Mouse (Mus musculus) heart, postnatal 0 days (tissue): ENCODE results near the gene Psmg4. TPM values are rescaled to one million over a fixed set of nuclear protein-coding genes. Genes with fewer than 3 reads are reported as not detected.

Experiments
- ATAC-seq: fragments of 200-750 bp; cut with Nextera tagmentation; 2 replicates; pipeline ENCODE4 v1.8.0; 2017; ENCODE audit warnings: low read depth, moderate number of reproducible peaks, moderate library complexity; ENCODE audit not compliant: insufficient read depth
- DNase-seq: peaks from one replicate; pipeline ENCODE4 v3.0.0-alpha.2; 2016; ENCODE audit warnings: low spot score
- H3K27ac ChIP-seq: fragments of 300-500 bp; sonication (generic); 2 replicates; pipeline ENCODE4 v1.5.1; 2014; ENCODE audit warnings: low read depth, mild to moderate bottlenecking
- H3K27me3 ChIP-seq: fragments of 300-500 bp; sonication (generic); 2 replicates; pipeline ENCODE4 v1.6.1; 2014; ENCODE audit warnings: low read length, mixed read lengths; ENCODE audit not compliant: control insufficient read depth, insufficient read depth
- H3K36me3 ChIP-seq: fragments of 300-500 bp; sonication (generic); replicated peaks from 2 replicates; pipeline ENCODE4 v1.6.1; 2014; ENCODE audit warnings: low read length, mixed read lengths; ENCODE audit not compliant: control insufficient read depth, insufficient read depth
- H3K4me1 ChIP-seq: fragments of 300-500 bp; sonication (generic); 2 replicates; pipeline ENCODE4 v1.6.1; 2014; ENCODE audit warnings: antibody characterized with exemption; ENCODE audit not compliant: control insufficient read depth, insufficient read depth
- H3K4me2 ChIP-seq: fragments of 300-500 bp; sonication (generic); 2 replicates; pipeline ENCODE4 v1.6.1; 2014; ENCODE audit warnings: low read depth, mild to moderate bottlenecking, low read length, moderate library complexity
- H3K4me3 ChIP-seq: fragments of 300-500 bp; sonication (generic); 2 replicates; pipeline ENCODE4 v1.5.1; 2014; ENCODE audit warnings: low read depth, low read length
- H3K9ac ChIP-seq: fragments of 300-500 bp; sonication (generic); replicated peaks from 2 replicates; pipeline ENCODE4 v1.6.1; 2014; ENCODE audit warnings: low read depth, low read length, mixed read lengths
- H3K9me3 ChIP-seq: fragments of 300-500 bp; sonication (generic); replicated peaks from 2 replicates; pipeline ENCODE4 v1.6.1; 2016; ENCODE audit warnings: low read length; ENCODE audit not compliant: control insufficient read depth
- CTCF ChIP-seq: IDR thresholded peaks from 2 replicates; pipeline ENCODE4 v1.5.1; 2016; ENCODE audit warnings: antibody characterized with exemption, control low read depth, low read depth
- EP300 ChIP-seq: IDR thresholded peaks from 2 replicates; pipeline ENCODE4 v1.6.1; 2016; ENCODE audit warnings: antibody characterized with exemption, low read depth
- WGBS: fragments of 180-500 bp; shearing (Covaris S2); extraction: QIAGEN DNeasy Blood & Tissue Kit; methylation state at CpG from one replicate; pipeline ENCODE4 v1.1.7; 2014; 5-methylcytosine and 5-hydroxymethylcytosine counted together
- polyA plus RNA-seq: library from polyadenylated mRNA; unstranded; fragments of >200 nt; fragmentation: Nextera tagmentation; extraction: Ambion mirVana; gene quantifications from 2 replicates; pipeline ENCODE4 v1.2.1, GENCODE M21; 2015
- total RNA-seq: library from RNA; depleted of rRNA; stranded (reverse); fragments of >200 nt; gene quantifications from 2 replicates; pipeline ENCODE4 v1.2.3, GENCODE M21; 2014; ENCODE audit warnings: low replicate concordance

Gene Psmg4
- total and polyA plus RNA-seq, 2 experiments from 2014 or later = 58.0 to 86.3 TPM

DNA sequence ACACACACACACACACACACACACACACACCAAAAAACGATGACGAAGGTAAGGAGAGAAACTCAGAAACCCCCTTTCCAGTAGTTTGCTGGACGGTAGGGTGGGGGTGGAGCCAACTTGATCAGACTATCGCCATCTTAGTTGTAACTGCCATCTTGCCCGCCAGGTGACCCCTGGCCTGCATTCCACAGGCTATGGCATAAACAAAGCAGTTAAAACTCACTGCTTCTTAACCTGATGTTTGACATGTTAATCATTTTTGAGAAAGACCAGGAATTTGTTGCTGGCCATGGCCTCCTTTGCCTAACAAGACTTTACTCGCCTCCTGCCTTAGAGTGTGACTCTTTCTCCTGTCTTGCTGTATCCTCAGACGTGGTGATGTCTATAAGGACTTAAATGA is 10.1 kb upstream of the Psmg4 start:
- H3K36me3 ChIP-seq = no peaks in the 10 kb centered on the region
- peaks cover 50% of the 10 kb centered on the region for H3K4me1 ChIP-seq
- DNase-seq = no peak
- ATAC-seq = no peak
- H3K9me3 ChIP-seq = no peaks in the 10 kb centered on the region
- no peak for TF ChIP-seq EP300
- H3K9ac ChIP-seq = no peak overlapping the region
- WGBS = 81% methylated on average over 7 of the region's 7 CpGs
- no peaks in the 10 kb centered on the region for H3K27me3 ChIP-seq
- no peak overlapping the region for H3K4me3 ChIP-seq
- H3K4me2 ChIP-seq = no peak overlapping the region
- H3K27ac ChIP-seq = no peak overlapping the region

DNA sequence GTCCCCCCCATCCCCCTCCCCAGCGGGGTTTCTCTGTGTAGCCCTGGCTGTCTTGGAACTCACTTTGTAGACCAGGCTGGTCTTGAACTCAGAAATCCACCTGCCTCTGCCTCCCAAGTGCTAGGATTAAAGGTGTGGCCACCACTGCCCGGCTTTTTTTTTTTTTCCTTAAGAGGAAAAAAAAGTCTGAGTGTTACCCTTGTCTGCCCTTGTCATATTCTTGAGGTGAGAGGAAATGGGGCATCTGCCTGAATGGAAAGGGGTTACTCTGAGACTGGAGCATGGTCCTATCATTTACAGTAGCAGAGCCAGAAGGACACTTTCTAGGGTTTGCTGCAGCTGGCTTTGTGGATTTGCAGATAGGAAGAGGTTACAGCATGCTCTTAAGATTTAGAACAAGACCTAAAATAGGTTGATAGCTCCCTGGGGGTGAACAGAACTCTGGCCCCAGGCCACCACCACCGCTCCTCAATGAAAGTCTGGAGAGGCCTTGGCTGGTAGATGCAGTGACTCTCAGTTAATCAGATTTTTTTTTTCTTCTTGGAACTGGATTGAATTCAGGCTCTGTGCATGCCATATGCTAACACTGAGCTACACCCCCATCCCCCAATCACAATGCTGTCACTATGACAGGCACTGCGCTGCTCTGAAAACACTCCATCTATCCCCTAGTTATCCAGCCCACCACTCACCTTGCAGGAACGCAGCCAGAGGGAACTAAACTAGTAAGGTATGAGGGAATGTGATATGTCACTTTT is 9.3 kb upstream of the Psmg4 start:
- H3K27me3 ChIP-seq = no peaks in the 10 kb centered on the region
- H3K9ac ChIP-seq = no peak overlapping the region
- WGBS = 53% methylated on average over 4 of the region's 5 CpGs
- DNase-seq = no peak
- TF ChIP-seq EP300 (no peak), CTCF (no peak)
- H3K4me2 ChIP-seq = no peak overlapping the region
- H3K27ac ChIP-seq = peak overlapping the region; percentile 17
- no peak for ATAC-seq
- no peaks in the 10 kb centered on the region for H3K36me3 ChIP-seq
- H3K9me3 ChIP-seq = no peaks in the 10 kb centered on the region
- no peak overlapping the region for H3K4me3 ChIP-seq
- H3K4me1 ChIP-seq = peaks cover 43% of the 10 kb centered on the region

DNA sequence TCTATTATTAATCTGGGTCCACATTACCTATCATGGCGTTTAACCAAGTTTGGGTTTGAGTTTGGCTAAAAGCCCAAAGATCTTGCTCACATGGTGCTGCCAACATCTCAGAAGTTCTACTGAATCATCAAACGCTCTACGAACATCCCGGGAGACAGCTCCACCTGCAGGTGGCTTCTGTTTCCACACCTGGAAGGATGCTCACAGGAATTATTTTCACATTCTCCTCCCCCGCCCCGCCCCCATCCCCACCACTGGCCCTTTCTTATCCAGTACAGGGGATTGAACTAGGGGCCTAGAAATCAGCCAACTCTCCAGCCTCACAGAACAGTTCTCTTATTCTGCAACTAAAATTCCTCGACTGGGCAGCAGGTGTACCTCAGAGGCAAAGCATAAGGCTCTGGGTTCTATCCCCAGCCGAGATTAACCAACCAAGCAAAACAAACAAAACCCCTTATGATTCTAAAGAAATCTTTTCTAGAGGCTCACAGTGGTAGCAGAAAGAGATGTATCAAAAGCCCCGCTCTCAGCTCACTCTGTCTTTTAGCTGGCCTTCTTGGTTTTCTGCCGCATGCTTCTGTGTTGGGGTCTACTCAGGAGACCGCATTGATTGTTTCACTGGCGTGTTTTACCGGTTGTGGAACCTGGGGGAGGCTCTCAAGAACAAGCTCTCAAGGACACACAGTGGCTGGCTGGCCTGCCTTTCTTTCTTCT is 8.4 kb upstream of the Psmg4 start:
- 42% methylated on average over 13 of the region's 13 CpGs for WGBS
- H3K27me3 ChIP-seq = no peaks in the 10 kb centered on the region
- H3K27ac ChIP-seq = peak overlapping the region; percentile 53
- no peaks in the 10 kb centered on the region for H3K36me3 ChIP-seq
- H3K9ac ChIP-seq = 0 out of 2 replicates have a peak overlapping the region, but pooled peaks have one; percentile 32
- TF ChIP-seq CTCF (peak; percentile 73), EP300 (no peak)
- peak overlapping the region; percentile 52 for H3K4me2 ChIP-seq
- peak; percentile 47; the same call in 1 of the 2 replicates for ATAC-seq
- peak overlapping the region; percentile 33 for H3K4me3 ChIP-seq
- peak; percentile 77 for DNase-seq
- H3K4me1 ChIP-seq = peaks cover 37% of the 10 kb centered on the region
- no peaks in the 10 kb centered on the region for H3K9me3 ChIP-seq

DNA sequence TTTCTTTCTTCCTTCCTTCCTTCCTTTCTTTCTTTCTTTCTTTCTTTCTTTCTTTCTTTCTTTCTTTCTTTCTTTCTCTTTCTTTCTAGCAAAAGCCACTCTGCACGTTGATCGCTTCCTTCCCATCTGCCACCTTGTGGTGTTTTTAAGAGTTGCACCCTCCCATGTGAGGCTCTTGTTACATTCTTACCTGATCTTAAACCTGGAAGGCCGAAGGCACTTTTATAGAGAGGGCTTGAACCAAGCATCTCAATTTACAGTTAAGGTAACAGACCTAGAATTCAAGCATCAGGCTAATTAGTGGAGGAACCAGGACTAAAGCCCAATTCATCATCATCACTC is 7.9 kb upstream of the Psmg4 start:
- Histone ChIP-seq H3K4me2 (peak overlapping the region; percentile 52), H3K36me3 (no peaks in the 10 kb centered on the region), H3K9ac (0 out of 2 replicates have a peak overlapping the region, but pooled peaks have one; percentile 32), H3K27me3 (no peaks in the 10 kb centered on the region), H3K9me3 (no peaks in the 10 kb centered on the region), H3K4me3 (peak overlapping the region; percentile 33), H3K4me1 (peaks cover 32% of the 10 kb centered on the region; the same call in 1 of the 2 replicates), H3K27ac (peak overlapping the region; percentile 53)
- DNase-seq (peak; percentile 54), ATAC-seq (no peak)
- 30% methylated on average over 3 of the region's 3 CpGs for WGBS
- TF ChIP-seq EP300 (no peak), CTCF (peak; percentile 70)

DNA sequence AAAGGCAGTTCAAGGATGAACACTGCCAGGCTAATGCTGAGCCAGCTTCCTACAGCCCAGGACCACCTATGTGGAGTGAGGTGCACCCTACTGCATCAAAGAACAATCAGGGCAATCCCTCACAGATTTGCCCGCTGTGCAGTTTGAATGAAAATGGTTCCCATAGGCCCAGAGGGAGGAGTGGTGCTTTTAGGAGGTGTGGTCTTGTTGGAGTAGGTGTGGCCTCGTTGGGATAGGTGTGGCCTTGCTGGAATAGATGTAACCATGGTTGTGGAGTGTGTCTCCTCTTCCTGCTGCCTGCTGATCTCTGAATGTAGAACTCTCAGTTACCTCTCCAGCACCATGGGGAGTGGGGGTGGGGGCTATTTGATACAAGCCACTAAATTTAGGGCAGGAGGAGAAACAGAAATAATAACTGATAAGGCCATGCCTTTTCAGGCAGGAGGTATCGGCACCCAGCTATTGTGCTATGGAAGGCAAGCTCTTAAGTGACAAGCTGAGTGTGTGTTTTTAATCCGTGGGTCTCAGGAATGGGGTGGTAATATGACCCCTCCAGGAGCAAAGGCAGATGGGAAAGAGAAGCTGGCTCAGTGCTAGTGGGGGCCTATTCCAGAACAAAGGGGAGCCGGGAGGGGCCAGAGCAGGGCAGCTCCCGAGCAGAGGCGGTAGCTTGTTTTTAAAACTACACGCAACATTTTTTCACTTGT is 6.5 kb upstream of the Psmg4 start:
- Histone ChIP-seq H3K4me1 (peaks cover 23% of the 10 kb centered on the region; the same call in 1 of the 2 replicates), H3K27me3 (no peaks in the 10 kb centered on the region), H3K9me3 (no peaks in the 10 kb centered on the region), H3K4me2 (peak overlapping the region; percentile 18; the same call in 1 of the 2 replicates), H3K9ac (no peak overlapping the region), H3K4me3 (no peak overlapping the region), H3K36me3 (no peaks in the 10 kb centered on the region), H3K27ac (peak overlapping the region; percentile 92)
- ATAC-seq = peak; percentile 80
- WGBS = 32% methylated on average over 8 of the region's 8 CpGs
- TF ChIP-seq EP300 (no peak; the same call in 1 of the 2 replicates), CTCF (no peak)
- peak; percentile 53 for DNase-seq
